Mouse (Mus musculus): ENCODE results near the gene Zup1. TPM values are rescaled to one million over a fixed set of nuclear protein-coding genes. Genes with fewer than 3 reads are reported as not detected.
"Not testable (repeated sequence)": the region's sequence is repeated elsewhere in the genome, so short reads cannot be mapped to it uniquely, and the experiment has no call there.

The Zup1 gene
- 17.9 and 21.9 TPM in 2 replicates for polyA plus RNA-seq (2014; fragmentation: Nextera tagmentation; extraction: Ambion mirVana)

GRCm38 (mm10) chr10:33950803-33951583, at the start of gene Zup1:
Gene Zup1 (minus strand): TSS chr10:33951269.
- 2% methylated on average over 42 of the region's 42 CpGs for WGBS
- peak; percentile 92 for ATAC-seq (replicated peaks; ENCODE audit: low FRiP score, low TSS enrichment, low read depth)
- Histone ChIP-seq H3K36me3 (ENCODE audit: control insufficient read depth, insufficient read depth, low read length) (peaks cover 18% of the 10 kb centered on the region), H3K27me3 (replicated peaks; ENCODE audit: control insufficient read depth, insufficient read depth, low read length) (no peaks in the 10 kb centered on the region), H3K27ac (ENCODE audit: low read depth) (peak within 1 kb of the TSS; percentile 69), H3K4me1 (replicated peaks; ENCODE audit: control insufficient read depth, insufficient read depth, low read length) (no peaks in the 10 kb centered on the region; the same call in 1 of the 2 replicates), H3K4me3 (ENCODE audit: low read depth, low read length) (peak within 1 kb of the TSS; percentile 61), H3K9ac (ENCODE audit: low read length) (peak within 1 kb of the TSS; percentile 86), H3K9me3 (ENCODE audit: control insufficient read depth, low read length) (no peaks in the 10 kb centered on the region), H3K4me2 (ENCODE audit: low read length) (peak within 1 kb of the TSS; percentile 67)
- peak; percentile 85 for DNase-seq (ENCODE audit: low spot score)

GRCm38 (mm10) chr10:33998397-33998796, 47.3 kb upstream of the Zup1 start:
- H3K27me3 ChIP-seq (replicated peaks; ENCODE audit: control insufficient read depth, insufficient read depth, low read length): no peaks in the 10 kb centered on the region
- DNase-seq (ENCODE audit: low spot score) (no peak), ATAC-seq (replicated peaks; ENCODE audit: low FRiP score, low TSS enrichment, low read depth) (no peak)
- no peak overlapping the region for H3K4me2 ChIP-seq (ENCODE audit: low read length)
- H3K4me1 ChIP-seq (replicated peaks; ENCODE audit: control insufficient read depth, insufficient read depth, low read length): no peaks in the 10 kb centered on the region
- peaks cover 87% of the 10 kb centered on the region for H3K36me3 ChIP-seq (ENCODE audit: control insufficient read depth, insufficient read depth, low read length)
- H3K9me3 ChIP-seq (ENCODE audit: control insufficient read depth, low read length): no peaks in the 10 kb centered on the region
- no peak overlapping the region for H3K9ac ChIP-seq (ENCODE audit: low read length)
- no peak overlapping the region for H3K4me3 ChIP-seq (ENCODE audit: low read depth, low read length)
- H3K27ac ChIP-seq (ENCODE audit: low read depth): no peak overlapping the region

- H3K27me3 ChIP-seq (replicated peaks; ENCODE audit: control insufficient read depth, insufficient read depth, low read length); ATAC-seq (replicated peaks; ENCODE audit: low FRiP score, low TSS enrichment, low read depth); H3K4me3 ChIP-seq (ENCODE audit: low read depth, low read length); H3K9ac ChIP-seq (ENCODE audit: low read length); H3K27ac ChIP-seq (ENCODE audit: low read depth); DNase-seq (ENCODE audit: low spot score); H3K4me2 ChIP-seq (ENCODE audit: low read length); H3K4me1 ChIP-seq (replicated peaks; ENCODE audit: control insufficient read depth, insufficient read depth, low read length); H3K9me3 ChIP-seq (ENCODE audit: control insufficient read depth, low read length): not testable (repeated sequence)
- H3K36me3 ChIP-seq (ENCODE audit: control insufficient read depth, insufficient read depth, low read length): peaks cover 87% of the 10 kb centered on the region
- WGBS: 94% methylated on average over 6 of the region's 8 CpGs
Observed at GRCm38 (mm10) chr10:33996686-33997085, 45.6 kb upstream of the Zup1 start.

GRCm38 (mm10) chr10:33986771-33987170, 35.7 kb upstream of the Zup1 start:
- no peaks in the 10 kb centered on the region for H3K27me3 ChIP-seq (replicated peaks; ENCODE audit: control insufficient read depth, insufficient read depth, low read length)
- H3K4me1 ChIP-seq (replicated peaks; ENCODE audit: control insufficient read depth, insufficient read depth, low read length): no peaks in the 10 kb centered on the region
- WGBS: 28% methylated on average over 4 of the region's 4 CpGs
- no peaks in the 10 kb centered on the region for H3K9me3 ChIP-seq (ENCODE audit: control insufficient read depth, low read length)
- H3K9ac ChIP-seq (ENCODE audit: low read length): no peak overlapping the region
- DNase-seq (ENCODE audit: low spot score) (peak; percentile 66), ATAC-seq (replicated peaks; ENCODE audit: low FRiP score, low TSS enrichment, low read depth) (0 out of 2 replicates have a peak, but pooled peaks have one; percentile 40)
- H3K27ac ChIP-seq (ENCODE audit: low read depth): no peak overlapping the region
- peaks cover 17% of the 10 kb centered on the region for H3K36me3 ChIP-seq (ENCODE audit: control insufficient read depth, insufficient read depth, low read length)
- H3K4me3 ChIP-seq (ENCODE audit: low read depth, low read length): no peak overlapping the region
- H3K4me2 ChIP-seq (ENCODE audit: low read length): no peak overlapping the region

- H3K27ac ChIP-seq (ENCODE audit: low read depth): no peak overlapping the region
- no peaks in the 10 kb centered on the region for H3K27me3 ChIP-seq (replicated peaks; ENCODE audit: control insufficient read depth, insufficient read depth, low read length)
- H3K4me2 ChIP-seq (ENCODE audit: low read length): no peak overlapping the region
- H3K4me1 ChIP-seq (replicated peaks; ENCODE audit: control insufficient read depth, insufficient read depth, low read length): no peaks in the 10 kb centered on the region
- ATAC-seq (replicated peaks; ENCODE audit: low FRiP score, low TSS enrichment, low read depth) (no peak), DNase-seq (ENCODE audit: low spot score) (no peak)
- peaks cover 4% of the 10 kb centered on the region; the same call in 1 of the 2 replicates for H3K9me3 ChIP-seq (ENCODE audit: control insufficient read depth, low read length)
- no peaks in the 10 kb centered on the region for H3K36me3 ChIP-seq (ENCODE audit: control insufficient read depth, insufficient read depth, low read length)
- 83% methylated on average over 7 of the region's 7 CpGs for WGBS
- no peak overlapping the region for H3K4me3 ChIP-seq (ENCODE audit: low read depth, low read length)
- H3K9ac ChIP-seq (ENCODE audit: low read length): no peak overlapping the region
Observed at GRCm38 (mm10) chr10:33974781-33975494, 23.9 kb upstream of the Zup1 start.

- no peaks in the 10 kb centered on the region for H3K27me3 ChIP-seq (replicated peaks; ENCODE audit: control insufficient read depth, insufficient read depth, low read length)
Observed at GRCm38 (mm10) chr10:33952509-33952908, 1.4 kb upstream of the Zup1 start.

GRCm38 (mm10) chr10:33946336-33946735, 4.7 kb downstream of the Zup1 start:
- Histone ChIP-seq H3K27ac (ENCODE audit: low read depth) (no peak overlapping the region), H3K9me3 (ENCODE audit: control insufficient read depth, low read length) (no peaks in the 10 kb centered on the region), H3K9ac (ENCODE audit: low read length) (no peak overlapping the region), H3K4me1 (replicated peaks; ENCODE audit: control insufficient read depth, insufficient read depth, low read length) (no peaks in the 10 kb centered on the region; the same call in 1 of the 2 replicates), H3K4me2 (ENCODE audit: low read length) (no peak overlapping the region), H3K36me3 (ENCODE audit: control insufficient read depth, insufficient read depth, low read length) (peaks cover 52% of the 10 kb centered on the region), H3K27me3 (replicated peaks; ENCODE audit: control insufficient read depth, insufficient read depth, low read length) (no peaks in the 10 kb centered on the region), H3K4me3 (ENCODE audit: low read depth, low read length) (no peak overlapping the region)
- no peak for DNase-seq (ENCODE audit: low spot score)
- WGBS: 84% methylated on average over 2 of the region's 2 CpGs
- no peak for ATAC-seq (replicated peaks; ENCODE audit: low FRiP score, low TSS enrichment, low read depth)

More at GRCm38 (mm10) chr10:33952509-33952908, 1.4 kb upstream of the Zup1 start:
- no peak for DNase-seq (ENCODE audit: low spot score)
- WGBS: 72% methylated on average over 3 of the region's 3 CpGs
- H3K4me1 ChIP-seq (replicated peaks; ENCODE audit: control insufficient read depth, insufficient read depth, low read length): no peaks in the 10 kb centered on the region; the same call in 1 of the 2 replicates
- H3K4me2 ChIP-seq (ENCODE audit: low read length): no peak overlapping the region
- no peak for ATAC-seq (replicated peaks; ENCODE audit: low FRiP score, low TSS enrichment, low read depth)
- no peak overlapping the region for H3K4me3 ChIP-seq (ENCODE audit: low read depth, low read length)
- no peak overlapping the region for H3K9ac ChIP-seq (ENCODE audit: low read length)
- H3K36me3 ChIP-seq (ENCODE audit: control insufficient read depth, insufficient read depth, low read length): peaks cover 13% of the 10 kb centered on the region
- H3K9me3 ChIP-seq (ENCODE audit: control insufficient read depth, low read length): no peaks in the 10 kb centered on the region
- no peak overlapping the region for H3K27ac ChIP-seq (ENCODE audit: low read depth)

GRCm38 (mm10) chr10:33945390-33945789, 5.7 kb downstream of the Zup1 start:
- H3K9ac ChIP-seq (ENCODE audit: low read length): no peak overlapping the region
- WGBS: 91% methylated on average over 3 of the region's 3 CpGs
- ATAC-seq (replicated peaks; ENCODE audit: low FRiP score, low TSS enrichment, low read depth): no peak
- no peak overlapping the region for H3K27ac ChIP-seq (ENCODE audit: low read depth)
- no peaks in the 10 kb centered on the region for H3K9me3 ChIP-seq (ENCODE audit: control insufficient read depth, low read length)
- H3K36me3 ChIP-seq (ENCODE audit: control insufficient read depth, insufficient read depth, low read length): peaks cover 60% of the 10 kb centered on the region
- no peaks in the 10 kb centered on the region for H3K4me1 ChIP-seq (replicated peaks; ENCODE audit: control insufficient read depth, insufficient read depth, low read length)
- no peak overlapping the region for H3K4me3 ChIP-seq (ENCODE audit: low read depth, low read length)
- H3K4me2 ChIP-seq (ENCODE audit: low read length): no peak overlapping the region
- DNase-seq (ENCODE audit: low spot score): no peak
- no peaks in the 10 kb centered on the region for H3K27me3 ChIP-seq (replicated peaks; ENCODE audit: control insufficient read depth, insufficient read depth, low read length)

All from intestine, embryonic 14.5 days (tissue).